Mouse (Mus musculus) B cell, adult 67 days (primary cell): Measurements from ENCODE around the gene Olfr1316. TPM values are rescaled to one million over a fixed set of nuclear protein-coding genes. Genes with fewer than 3 reads are reported as not detected.

Experiments
- total RNA-seq, 2 experiments: library from RNA; stranded (reverse); gene quantifications; 4 replicates each; pipeline ENCODE4 v1.2.4; 2023

The Olfr1316 gene
- total RNA-seq, result not detected

DNA sequence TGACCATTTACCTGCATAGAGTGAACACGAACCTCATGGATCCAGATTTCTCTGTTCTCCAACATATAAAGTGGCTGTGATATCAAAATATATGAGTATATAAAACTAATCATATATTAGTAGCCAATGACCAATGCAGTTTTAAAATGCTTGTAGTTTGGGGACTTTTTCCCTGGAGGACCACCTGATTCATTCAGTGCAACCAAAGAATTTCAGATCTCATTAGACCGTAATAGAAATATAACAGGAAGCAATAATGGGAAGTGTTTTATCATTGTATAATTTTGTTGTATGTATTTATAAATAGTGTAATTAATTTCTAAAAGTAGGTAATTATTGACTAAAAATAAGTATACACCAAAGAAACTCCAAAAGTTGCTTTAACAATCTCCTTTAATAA lies at the start of gene Olfr1316:
Gene Olfr1316 (minus strand): TSS at position 101 of the 400 bp plus-strand sequence.

DNA sequence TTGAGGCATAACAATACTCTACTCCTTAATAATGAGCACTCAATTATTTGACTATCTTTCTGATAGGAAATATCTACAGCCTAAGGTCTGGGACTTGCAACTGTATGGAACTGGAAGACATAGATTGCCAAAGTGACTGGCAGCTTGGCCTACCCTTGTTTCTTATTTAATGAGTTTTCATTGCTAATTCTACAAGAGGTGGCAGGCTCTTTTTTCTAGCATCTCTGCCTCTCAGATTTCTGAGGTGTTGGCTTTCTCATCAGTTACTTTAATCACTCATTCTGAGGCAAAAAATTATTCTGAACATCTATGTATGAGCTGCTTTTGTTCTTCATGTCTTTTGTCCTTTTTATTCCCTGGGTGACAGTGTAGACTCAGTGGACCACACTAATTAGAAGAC lies 19.1 kb upstream of the Olfr1316 start, which contains the start of gene Olfr1318:
Gene Olfr1318 (plus strand): TSS at position 301 of the 400 bp plus-strand sequence.

DNA sequence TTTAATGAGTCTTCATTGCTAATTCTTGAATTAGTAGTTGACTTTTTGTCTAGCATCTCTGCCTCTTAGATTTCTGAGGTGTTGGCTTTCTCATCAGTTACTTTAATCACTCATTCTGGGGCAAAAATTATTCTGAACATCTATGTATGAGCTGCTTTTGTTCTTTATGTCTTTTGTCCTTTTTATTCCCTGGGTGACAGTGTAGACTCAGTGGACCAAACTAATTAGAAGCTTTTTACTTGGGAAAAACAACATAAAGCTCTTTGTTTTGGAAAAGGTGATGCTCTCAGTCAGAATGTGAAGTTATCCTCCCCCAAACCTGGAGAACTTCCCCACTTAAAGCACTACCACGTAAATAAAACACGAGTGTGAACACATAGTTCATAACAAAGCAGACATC lies 5.3 kb upstream of the Olfr1316 start, which contains the start of gene Olfr1317:
Gene Olfr1317 (plus strand): TSS at position 301 of the 400 bp plus-strand sequence.

DNA sequence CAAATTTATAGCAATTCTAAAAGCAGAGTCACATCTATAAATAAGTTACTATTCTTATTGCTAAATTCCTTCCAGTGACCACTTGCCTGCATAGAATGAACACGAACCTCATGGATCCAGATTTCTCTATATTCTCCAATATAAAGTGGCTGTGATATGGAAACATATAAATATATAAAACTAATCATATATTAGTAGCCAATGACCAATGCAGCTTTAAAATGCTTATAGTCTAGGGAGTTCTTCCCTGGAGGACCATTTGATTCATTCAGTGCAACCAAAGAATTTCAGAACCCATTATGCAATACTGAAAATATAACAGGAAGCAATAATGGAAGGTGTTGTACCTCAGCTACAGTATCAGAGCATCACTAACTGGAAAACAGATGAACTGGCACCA lies 19.4 kb downstream of the Olfr1316 start, which contains the start of gene Olfr1315-ps1:
Gene Olfr1315-ps1 (minus strand): TSS at position 101 of the 400 bp plus-strand sequence.

DNA sequence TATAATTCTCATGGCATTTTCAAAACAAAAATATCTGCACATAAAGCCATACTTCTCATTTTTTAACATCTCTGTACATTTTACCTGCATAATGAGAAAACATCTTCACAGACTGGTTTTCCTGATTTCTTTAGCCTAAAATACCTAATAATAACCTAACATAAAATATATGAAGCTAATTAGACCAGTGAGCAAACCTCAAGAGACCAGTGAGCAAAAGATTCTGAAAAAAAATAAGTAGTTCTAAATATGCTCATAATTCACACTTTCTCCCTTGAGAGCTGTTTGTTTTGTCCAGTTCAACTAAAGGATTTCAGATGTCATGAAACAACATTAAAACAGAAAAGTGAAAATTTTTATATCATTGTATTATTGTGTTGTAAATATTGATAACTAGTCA lies 38.1 kb downstream of the Olfr1316 start, which contains the start of gene Olfr1314:
Gene Olfr1314 (minus strand): TSS at position 101 of the 400 bp plus-strand sequence.

DNA sequence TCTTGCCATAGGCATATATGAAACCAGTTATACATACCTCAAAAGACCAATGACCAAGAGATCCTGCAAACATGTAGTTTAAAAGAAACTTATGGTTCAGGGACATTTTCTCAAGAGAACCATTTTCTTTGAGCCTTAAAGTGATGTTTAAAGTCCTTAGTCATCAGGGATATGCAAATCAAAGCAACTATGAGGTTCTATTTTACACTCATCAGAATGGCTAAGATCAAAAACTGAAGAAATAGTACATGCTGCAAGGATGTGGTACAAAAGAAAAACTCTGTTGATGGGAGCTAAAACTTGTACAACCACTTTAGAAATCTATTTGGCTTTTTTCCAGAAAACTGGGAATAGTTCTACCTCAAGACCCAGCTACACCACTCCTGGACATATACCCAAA lies 57.0 kb downstream of the Olfr1316 start, which contains the start of gene Olfr1313:
Gene Olfr1313 (minus strand): TSS at position 101 of the 400 bp plus-strand sequence.

Other genes with a start within 250 kb of the Olfr1316 start
- gene Olfr1306, start 218.7 kb downstream of the Olfr1316 start, total RNA-seq, result not detected
- under 1 TPM; 0.06 to 0.09 TPM for gene Olfr1307, start 185.5 kb downstream of the Olfr1316 start, total RNA-seq
- not detected for gene Olfr1308, start 170.0 kb downstream of the Olfr1316 start, total RNA-seq
- not detected for gene Olfr1309, start 144.7 kb downstream of the Olfr1316 start, total RNA-seq
- gene Olfr1310, start 122.3 kb downstream of the Olfr1316 start, total RNA-seq, result not detected
- not detected for gene Olfr1311, start 110.6 kb downstream of the Olfr1316 start, total RNA-seq
- not detected for gene Olfr1312, start 84.7 kb downstream of the Olfr1316 start, total RNA-seq
- not detected for gene Olfr1313, start 57.1 kb downstream of the Olfr1316 start, total RNA-seq
- not detected for gene Olfr1314, start 38.2 kb downstream of the Olfr1316 start, total RNA-seq
- not detected for gene Olfr1315-ps1, start 19.5 kb downstream of the Olfr1316 start, total RNA-seq
- not detected for gene Olfr1317, start 5.4 kb upstream of the Olfr1316 start, total RNA-seq
- not detected for gene Olfr1318, start 19.2 kb upstream of the Olfr1316 start, total RNA-seq
- 10 to 100 TPM in 1 of 2 experiments, 1 to 10 TPM in 1; 9.5 to 10.7 TPM for gene Lpcat4, start 104.5 kb upstream of the Olfr1316 start, total RNA-seq
- not detected for gene Nutm1, start 124.3 kb upstream of the Olfr1316 start, total RNA-seq
- gene Nop10, start 126.9 kb upstream of the Olfr1316 start, total RNA-seq, result 10 to 100 TPM; 72.2 to 76.9 TPM
- gene Slc12a6, start 130.8 kb upstream of the Olfr1316 start, total RNA-seq, result 100 to 1,000 TPM; 358 to 399 TPM
- under 1 TPM; 0.32 to 0.36 TPM for gene Gm21985, start 131.3 kb upstream of the Olfr1316 start, total RNA-seq
- gene Emc4, start 233.1 kb upstream of the Olfr1316 start, total RNA-seq, result 10 to 100 TPM; 29.0 to 29.5 TPM
- 10 to 100 TPM; 11.8 to 13.6 TPM for gene Katnbl1, start 244.2 kb upstream of the Olfr1316 start, total RNA-seq